Mouse (Mus musculus) hindbrain, embryonic 12.5 days (tissue): ENCODE measurements around the gene Fam160a1. TPM values are rescaled to one million over a fixed set of nuclear protein-coding genes. Genes with fewer than 3 reads are reported as not detected.

ENCODE experiments used
- ATAC-seq: fragments of 200-750 bp; cut with Nextera tagmentation; 2 replicates; pipeline ENCODE4 v1.8.0; 2017; ENCODE audit warnings: moderate TSS enrichment; ENCODE audit not compliant: low FRiP score
- H3K27ac ChIP-seq: fragments of 300-500 bp; sonication (generic); 2 replicates; pipeline ENCODE4 v1.5.1; 2016; ENCODE audit warnings: mild to moderate bottlenecking
- H3K27me3 ChIP-seq: fragments of 300-500 bp; sonication (generic); 2 replicates; pipeline ENCODE4 v1.6.1; 2016; ENCODE audit warnings: mild to moderate bottlenecking
- H3K36me3 ChIP-seq: fragments of 300-500 bp; sonication (generic); 2 replicates; pipeline ENCODE4 v1.6.1; 2016; ENCODE audit warnings: mild to moderate bottlenecking
- H3K4me1 ChIP-seq: fragments of 300-500 bp; sonication (generic); 2 replicates; pipeline ENCODE4 v1.6.1; 2016
- H3K4me2 ChIP-seq: fragments of 300-500 bp; sonication (generic); replicated peaks from 2 replicates; pipeline ENCODE4 v1.6.1; 2016; ENCODE audit warnings: mild to moderate bottlenecking
- H3K4me3 ChIP-seq: fragments of 300-500 bp; sonication (generic); 2 replicates; pipeline ENCODE4 v1.5.1; 2016; ENCODE audit warnings: mild to moderate bottlenecking
- H3K9ac ChIP-seq: fragments of 300-500 bp; sonication (generic); 2 replicates; pipeline ENCODE4 v1.6.1; 2016; ENCODE audit warnings: mild to moderate bottlenecking, moderate library complexity
- H3K9me3 ChIP-seq: fragments of 300-500 bp; sonication (generic); replicated peaks from 2 replicates; pipeline ENCODE4 v1.6.1; 2016; ENCODE audit warnings: mild to moderate bottlenecking
- WGBS: fragments of 180-500 bp; shearing (Covaris S2); methylation state at CpG from one replicate; pipeline ENCODE4 v1.1.7; 2016; 5-methylcytosine and 5-hydroxymethylcytosine counted together
- polyA plus RNA-seq: library from polyadenylated mRNA; unstranded; fragments of >200 nt; fragmentation: Nextera tagmentation; extraction: Ambion mirVana; gene quantifications from 2 replicates; pipeline ENCODE4 v1.2.1, GENCODE M21; 2016

Fam160a1 gene
- polyA plus RNA-seq, 1 experiment from 2014 or later, result 1.6 TPM

- Histone ChIP-seq H3K27me3 (no peaks in the 10 kb centered on the region), H3K4me2 (no peak overlapping the region), H3K9me3 (no peaks in the 10 kb centered on the region), H3K4me3 (no peak overlapping the region), H3K27ac (no peak overlapping the region), H3K9ac (no peak overlapping the region), H3K36me3 (no peaks in the 10 kb centered on the region), H3K4me1 (0 out of 2 replicates have a peak, but pooled peaks cover 4% of the 10 kb centered on the region)
- ATAC-seq, result no peak
- 83% methylated on average over 6 of the region's 6 CpGs for WGBS
Observed at GRCm38 (mm10) chr3:85845341-85845740, 28.2 kb upstream of the Fam160a1 start.

DNA sequence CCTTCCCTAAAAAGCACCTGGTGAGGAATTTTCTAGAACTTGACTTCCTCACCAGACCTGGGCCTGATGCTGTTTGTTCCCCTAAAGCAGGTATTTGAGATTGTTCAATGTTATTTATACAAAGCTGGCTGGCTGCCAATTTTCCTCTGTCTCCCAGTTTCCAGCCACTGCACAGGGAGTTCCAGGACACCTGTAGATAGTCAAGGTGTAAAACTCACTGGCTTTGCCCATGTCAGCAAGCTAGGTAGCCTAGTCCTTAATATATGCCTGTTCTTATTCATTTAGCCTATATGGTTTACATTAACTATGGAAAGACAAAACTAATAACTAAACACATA, 25.8 kb upstream of the Fam160a1 start:
- no peak for ATAC-seq
- no peak overlapping the region for H3K27ac ChIP-seq
- H3K36me3 ChIP-seq, result no peaks in the 10 kb centered on the region
- H3K27me3 ChIP-seq, result no peaks in the 10 kb centered on the region
- no peak overlapping the region for H3K9ac ChIP-seq
- H3K4me2 ChIP-seq, result no peak overlapping the region
- no peaks in the 10 kb centered on the region for H3K9me3 ChIP-seq
- 0 out of 2 replicates have a peak, but pooled peaks cover 4% of the 10 kb centered on the region for H3K4me1 ChIP-seq
- no peak overlapping the region for H3K4me3 ChIP-seq

DNA sequence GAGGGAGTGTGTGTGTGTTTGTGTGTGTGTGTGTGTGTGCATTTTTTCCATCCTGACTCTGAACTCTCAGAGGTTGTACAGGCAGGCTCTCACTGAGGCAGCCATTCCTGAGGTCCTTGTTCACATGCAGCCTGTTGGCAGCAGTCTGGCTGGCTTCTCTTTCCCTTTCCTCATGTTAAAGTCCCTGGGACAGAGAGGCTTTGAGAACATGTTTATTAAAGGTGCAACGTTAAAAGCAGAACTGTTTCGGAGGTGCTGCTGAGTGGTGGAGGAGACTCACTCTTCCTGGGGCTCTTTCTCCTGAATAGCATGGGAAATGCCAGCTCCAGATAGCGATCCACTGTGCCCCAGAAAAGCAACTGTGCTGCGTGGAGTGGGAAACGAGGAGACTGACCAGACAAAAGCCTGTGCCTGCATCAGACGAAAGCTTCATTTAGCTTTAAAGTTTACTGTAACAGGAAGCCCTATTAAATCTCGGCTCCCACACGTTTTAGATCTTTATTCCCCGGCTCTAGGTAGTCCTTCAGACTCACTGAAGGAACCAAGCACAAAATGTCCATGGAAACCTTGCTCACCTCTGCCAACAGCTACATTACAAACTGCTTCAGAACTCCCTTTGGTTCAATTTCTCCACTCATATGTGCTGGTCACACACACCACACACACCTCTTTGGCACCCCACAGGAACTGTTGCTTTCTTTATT, 25.2 kb upstream of the Fam160a1 start:
- Histone ChIP-seq H3K4me3 (no peak overlapping the region), H3K9me3 (no peaks in the 10 kb centered on the region), H3K36me3 (no peaks in the 10 kb centered on the region), H3K27me3 (no peaks in the 10 kb centered on the region), H3K4me2 (no peak overlapping the region), H3K9ac (no peak overlapping the region), H3K27ac (peak overlapping the region; percentile 35; the same call in 1 of the 2 replicates), H3K4me1 (0 out of 2 replicates have a peak, but pooled peaks cover 4% of the 10 kb centered on the region)
- no peak for ATAC-seq
- WGBS, result 56% methylated on average over 9 of the region's 9 CpGs

GRCm38 (mm10) chr3:85841454-85842176, 24.5 kb upstream of the Fam160a1 start:
- Histone ChIP-seq H3K36me3 (no peaks in the 10 kb centered on the region), H3K27ac (no peak overlapping the region), H3K27me3 (no peaks in the 10 kb centered on the region), H3K4me2 (no peak overlapping the region), H3K9me3 (no peaks in the 10 kb centered on the region), H3K4me1 (0 out of 2 replicates have a peak, but pooled peaks cover 4% of the 10 kb centered on the region), H3K4me3 (no peak overlapping the region), H3K9ac (no peak overlapping the region)
- 45% methylated on average over 2 of the region's 2 CpGs for WGBS
- ATAC-seq, result no peak

GRCm38 (mm10) chr3:85833627-85834026, 16.5 kb upstream of the Fam160a1 start:
- Histone ChIP-seq H3K9ac (no peak overlapping the region), H3K4me3 (no peak overlapping the region), H3K9me3 (no peaks in the 10 kb centered on the region), H3K36me3 (no peaks in the 10 kb centered on the region), H3K27me3 (no peaks in the 10 kb centered on the region), H3K4me1 (0 out of 2 replicates have a peak, but pooled peaks cover 2% of the 10 kb centered on the region), H3K27ac (no peak overlapping the region), H3K4me2 (no peak overlapping the region)
- ATAC-seq, result no peak
- 57% methylated on average over 1 of the region's 1 CpGs for WGBS

DNA sequence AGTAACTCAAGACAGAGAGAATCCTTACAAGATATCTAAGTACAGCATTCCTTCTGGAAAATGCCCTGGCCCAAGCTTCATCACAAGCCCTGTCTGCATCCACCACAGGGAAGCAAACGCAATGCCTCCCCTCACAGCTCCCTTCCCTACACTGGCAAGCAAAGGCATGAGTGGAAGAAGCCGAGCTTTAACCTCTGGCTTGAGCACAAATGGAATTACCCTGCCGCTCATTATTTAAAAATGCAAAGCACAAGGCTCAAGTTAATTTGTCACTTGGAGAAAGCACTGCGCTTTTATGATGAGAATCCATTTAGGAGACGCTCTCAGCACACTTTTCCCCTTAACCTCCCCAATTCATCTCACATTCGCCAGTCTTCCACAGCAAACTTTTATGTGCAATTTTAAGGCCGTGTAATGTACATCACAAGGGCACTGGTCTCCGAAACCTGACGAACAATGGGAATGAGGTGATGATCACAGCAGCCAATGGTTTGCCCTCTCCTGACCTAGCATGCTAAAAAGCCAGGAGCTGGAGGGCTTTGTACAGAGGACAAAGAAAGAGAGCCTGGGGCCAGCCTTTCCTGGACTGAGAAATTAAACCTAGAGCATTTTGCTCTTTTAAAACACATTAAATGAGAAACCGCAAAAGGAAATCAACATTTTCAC, 15.5 kb upstream of the Fam160a1 start:
- H3K27ac ChIP-seq, result no peak overlapping the region
- no peak overlapping the region for H3K9ac ChIP-seq
- H3K27me3 ChIP-seq, result no peaks in the 10 kb centered on the region
- no peaks in the 10 kb centered on the region for H3K9me3 ChIP-seq
- 0 out of 2 replicates have a peak, but pooled peaks cover 2% of the 10 kb centered on the region for H3K4me1 ChIP-seq
- H3K4me3 ChIP-seq, result no peak overlapping the region
- no peak for ATAC-seq
- WGBS, result 52% methylated on average over 10 of the region's 10 CpGs
- H3K4me2 ChIP-seq, result no peak overlapping the region
- no peaks in the 10 kb centered on the region for H3K36me3 ChIP-seq

GRCm38 (mm10) chr3:85831785-85832184, 14.7 kb upstream of the Fam160a1 start:
- Histone ChIP-seq H3K4me1 (peaks cover 2% of the 10 kb centered on the region; the same call in 1 of the 2 replicates), H3K4me2 (no peak overlapping the region), H3K27me3 (no peaks in the 10 kb centered on the region), H3K9me3 (no peaks in the 10 kb centered on the region), H3K27ac (no peak overlapping the region), H3K4me3 (no peak overlapping the region), H3K9ac (no peak overlapping the region), H3K36me3 (no peaks in the 10 kb centered on the region)
- ATAC-seq, result no peak
- WGBS, result 79% methylated on average over 1 of the region's 1 CpGs

DNA sequence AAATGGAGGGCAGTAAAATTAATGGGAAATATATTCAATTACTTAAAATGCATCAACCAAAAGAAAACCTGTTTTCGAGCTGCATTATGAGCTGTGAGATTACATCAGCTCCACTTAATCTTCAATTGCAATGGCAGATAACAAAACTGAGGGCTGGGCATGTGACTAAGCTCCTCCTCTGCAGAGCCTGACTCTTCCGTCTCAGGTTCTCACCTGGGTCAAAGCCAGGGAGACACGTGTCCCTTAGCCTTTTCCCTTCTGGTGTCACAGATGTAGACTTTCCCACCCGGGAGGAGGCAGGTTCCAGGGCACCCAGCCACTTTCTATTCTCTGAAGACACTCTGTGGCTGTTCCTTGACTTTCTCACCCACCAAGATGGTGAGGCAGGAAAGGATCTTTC, 12.0 kb upstream of the Fam160a1 start:
- ATAC-seq, result no peak
- Histone ChIP-seq H3K36me3 (no peaks in the 10 kb centered on the region), H3K9ac (no peak overlapping the region), H3K4me2 (no peak overlapping the region), H3K4me3 (no peak overlapping the region), H3K9me3 (no peaks in the 10 kb centered on the region), H3K27me3 (no peaks in the 10 kb centered on the region), H3K27ac (no peak overlapping the region), H3K4me1 (peaks cover 2% of the 10 kb centered on the region; the same call in 1 of the 2 replicates)
- 71% methylated on average over 4 of the region's 4 CpGs for WGBS

DNA sequence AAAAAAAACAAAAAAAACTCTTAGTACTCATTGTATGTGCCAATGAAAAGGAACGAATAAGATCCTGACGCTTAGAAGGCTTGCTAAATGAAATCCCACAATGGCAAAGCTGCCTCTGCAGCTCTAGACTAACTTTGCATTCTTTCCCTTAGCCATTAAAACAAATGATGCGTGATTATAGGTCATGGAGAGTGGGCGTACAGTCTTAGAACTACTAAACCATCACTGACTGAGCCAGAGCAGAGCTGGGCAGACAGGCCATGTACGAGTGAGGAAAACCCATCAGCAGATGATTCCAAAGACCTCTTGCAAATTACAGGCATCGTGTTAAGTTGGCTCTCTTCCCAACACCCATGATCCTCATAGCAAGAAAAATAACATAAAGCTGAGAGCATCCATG, 10.7 kb upstream of the Fam160a1 start:
- WGBS, result 68% methylated on average over 6 of the region's 6 CpGs
- H3K9ac ChIP-seq, result no peak overlapping the region
- H3K27ac ChIP-seq, result no peak overlapping the region

DNA sequence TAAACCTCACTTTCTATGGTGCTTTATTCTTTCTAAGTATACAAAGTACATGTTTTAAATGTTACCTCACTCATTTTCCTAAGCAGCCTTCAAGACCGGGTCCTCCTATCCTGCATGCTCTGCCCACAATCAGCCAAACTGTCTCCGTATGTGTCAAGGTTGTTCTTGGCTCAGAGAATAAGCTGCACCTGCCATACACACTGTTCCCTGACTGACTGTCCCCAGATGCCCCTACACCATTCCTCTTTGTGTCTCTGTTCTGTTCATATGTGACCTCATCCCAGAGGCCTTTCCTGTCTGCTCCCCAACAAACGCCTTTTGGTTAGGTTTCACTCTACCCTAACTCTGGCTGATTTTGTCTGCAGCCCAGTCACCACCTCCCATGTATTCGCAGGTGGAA, 10.2 kb upstream of the Fam160a1 start:
- WGBS, result 74% methylated on average over 4 of the region's 4 CpGs
- Histone ChIP-seq H3K27ac (no peak overlapping the region), H3K4me3 (no peak overlapping the region), H3K36me3 (no peaks in the 10 kb centered on the region), H3K4me2 (no peak overlapping the region), H3K27me3 (no peaks in the 10 kb centered on the region), H3K9ac (no peak overlapping the region), H3K4me1 (no peaks in the 10 kb centered on the region; the same call in 1 of the 2 replicates), H3K9me3 (no peaks in the 10 kb centered on the region)
- ATAC-seq, result no peak

More for the DNA sequence above, 10.7 kb upstream of the Fam160a1 start:
- Histone ChIP-seq H3K36me3 (no peaks in the 10 kb centered on the region), H3K27me3 (no peaks in the 10 kb centered on the region), H3K4me2 (no peak overlapping the region), H3K4me3 (no peak overlapping the region), H3K4me1 (peaks cover 2% of the 10 kb centered on the region; the same call in 1 of the 2 replicates), H3K9me3 (no peaks in the 10 kb centered on the region)
- ATAC-seq, result no peak

- Histone ChIP-seq H3K4me2 (no peak overlapping the region), H3K36me3 (no peaks in the 10 kb centered on the region), H3K4me3 (no peak overlapping the region), H3K4me1 (no peaks in the 10 kb centered on the region), H3K27ac (no peak overlapping the region), H3K9ac (no peak overlapping the region), H3K27me3 (no peaks in the 10 kb centered on the region), H3K9me3 (no peaks in the 10 kb centered on the region)
- ATAC-seq, result no peak
- 76% methylated on average over 15 of the region's 15 CpGs for WGBS
Observed at GRCm38 (mm10) chr3:85820839-85821548, 3.9 kb upstream of the Fam160a1 start.

- 81% methylated on average over 3 of the region's 3 CpGs for WGBS
- no peak for ATAC-seq
- no peak overlapping the region for H3K4me3 ChIP-seq
- no peak overlapping the region for H3K9ac ChIP-seq
- no peaks in the 10 kb centered on the region for H3K27me3 ChIP-seq
- no peaks in the 10 kb centered on the region for H3K4me1 ChIP-seq
- no peaks in the 10 kb centered on the region for H3K36me3 ChIP-seq
- no peak overlapping the region for H3K27ac ChIP-seq
- H3K9me3 ChIP-seq, result no peaks in the 10 kb centered on the region
- no peak overlapping the region for H3K4me2 ChIP-seq
Observed at GRCm38 (mm10) chr3:85819319-85819718, 2.2 kb upstream of the Fam160a1 start.
